Mouse (Mus musculus) heart, postnatal 0 days (tissue): Measurements from ENCODE around the gene Igfbp7. TPM values are rescaled to one million over a fixed set of nuclear protein-coding genes. Genes with fewer than 3 reads are reported as not detected.

Experiments
- ATAC-seq: fragments of 200-750 bp; cut with Nextera tagmentation; 2 replicates; pipeline ENCODE4 v1.8.0; 2017; ENCODE audit warnings: low read depth, moderate number of reproducible peaks, moderate library complexity; ENCODE audit not compliant: insufficient read depth
- DNase-seq: peaks from one replicate; pipeline ENCODE4 v3.0.0-alpha.2; 2016; ENCODE audit warnings: low spot score
- H3K27ac ChIP-seq: fragments of 300-500 bp; sonication (generic); 2 replicates; pipeline ENCODE4 v1.5.1; 2014; ENCODE audit warnings: low read depth, mild to moderate bottlenecking
- H3K27me3 ChIP-seq: fragments of 300-500 bp; sonication (generic); 2 replicates; pipeline ENCODE4 v1.6.1; 2014; ENCODE audit warnings: low read length, mixed read lengths; ENCODE audit not compliant: control insufficient read depth, insufficient read depth
- H3K36me3 ChIP-seq: fragments of 300-500 bp; sonication (generic); replicated peaks from 2 replicates; pipeline ENCODE4 v1.6.1; 2014; ENCODE audit warnings: low read length, mixed read lengths; ENCODE audit not compliant: control insufficient read depth, insufficient read depth
- H3K4me1 ChIP-seq: fragments of 300-500 bp; sonication (generic); 2 replicates; pipeline ENCODE4 v1.6.1; 2014; ENCODE audit warnings: antibody characterized with exemption; ENCODE audit not compliant: control insufficient read depth, insufficient read depth
- H3K4me2 ChIP-seq: fragments of 300-500 bp; sonication (generic); 2 replicates; pipeline ENCODE4 v1.6.1; 2014; ENCODE audit warnings: low read depth, mild to moderate bottlenecking, low read length, moderate library complexity
- H3K4me3 ChIP-seq: fragments of 300-500 bp; sonication (generic); 2 replicates; pipeline ENCODE4 v1.5.1; 2014; ENCODE audit warnings: low read depth, low read length
- H3K9ac ChIP-seq: fragments of 300-500 bp; sonication (generic); replicated peaks from 2 replicates; pipeline ENCODE4 v1.6.1; 2014; ENCODE audit warnings: low read depth, low read length, mixed read lengths
- H3K9me3 ChIP-seq: fragments of 300-500 bp; sonication (generic); replicated peaks from 2 replicates; pipeline ENCODE4 v1.6.1; 2016; ENCODE audit warnings: low read length; ENCODE audit not compliant: control insufficient read depth
- CTCF ChIP-seq: IDR thresholded peaks from 2 replicates; pipeline ENCODE4 v1.5.1; 2016; ENCODE audit warnings: antibody characterized with exemption, control low read depth, low read depth
- EP300 ChIP-seq: IDR thresholded peaks from 2 replicates; pipeline ENCODE4 v1.6.1; 2016; ENCODE audit warnings: antibody characterized with exemption, low read depth
- WGBS: fragments of 180-500 bp; shearing (Covaris S2); extraction: QIAGEN DNeasy Blood & Tissue Kit; methylation state at CpG from one replicate; pipeline ENCODE4 v1.1.7; 2014; 5-methylcytosine and 5-hydroxymethylcytosine counted together
- polyA plus RNA-seq: library from polyadenylated mRNA; unstranded; fragments of >200 nt; fragmentation: Nextera tagmentation; extraction: Ambion mirVana; gene quantifications from 2 replicates; pipeline ENCODE4 v1.2.1, GENCODE M21; 2015
- total RNA-seq: library from RNA; depleted of rRNA; stranded (reverse); fragments of >200 nt; gene quantifications from 2 replicates; pipeline ENCODE4 v1.2.3, GENCODE M21; 2014; ENCODE audit warnings: low replicate concordance

Gene Igfbp7
- total and polyA plus RNA-seq, 2 experiments from 2014 or later: 151 to 218 TPM

DNA sequence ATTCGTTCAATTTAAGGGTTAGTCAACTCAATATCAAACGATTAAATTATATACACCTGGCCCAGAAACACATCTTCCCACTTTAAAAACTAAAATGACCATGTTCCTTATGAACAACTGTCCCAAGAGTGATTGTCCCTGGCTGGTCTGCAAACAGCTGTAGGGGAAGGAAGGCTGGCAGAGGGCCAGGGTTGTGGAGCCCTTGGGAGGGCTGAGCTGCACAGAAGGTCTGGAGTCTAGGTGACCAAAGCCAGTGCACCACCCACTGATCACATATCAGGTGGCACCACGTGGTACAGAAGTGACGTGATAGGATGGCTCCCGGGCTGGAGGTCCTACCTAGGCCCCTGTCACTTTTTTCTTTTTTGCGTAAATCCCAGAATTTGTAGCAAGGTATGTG is 8.2 kb upstream of the Igfbp7 start:
- Histone ChIP-seq H3K4me1 (no peaks in the 10 kb centered on the region), H3K4me2 (no peak overlapping the region), H3K27ac (no peak overlapping the region), H3K36me3 (no peaks in the 10 kb centered on the region), H3K4me3 (no peak overlapping the region), H3K9ac (no peak overlapping the region), H3K27me3 (no peaks in the 10 kb centered on the region), H3K9me3 (no peaks in the 10 kb centered on the region)
- DNase-seq: peak; percentile 1
- TF ChIP-seq CTCF (no peak), EP300 (no peak)
- WGBS: 74% methylated on average over 6 of the region's 6 CpGs
- no peak for ATAC-seq

GRCm38 (mm10) chr5:77408530-77408929 is 689 bp upstream of the Igfbp7 start:
- H3K27ac ChIP-seq: no peak overlapping the region
- 91% methylated on average over 6 of the region's 6 CpGs for WGBS
- no peak overlapping the region for H3K4me3 ChIP-seq
- H3K36me3 ChIP-seq: no peaks in the 10 kb centered on the region
- no peak overlapping the region for H3K4me2 ChIP-seq
- H3K4me1 ChIP-seq: 0 out of 2 replicates have a peak, but pooled peaks cover 7% of the 10 kb centered on the region
- ATAC-seq (no peak), DNase-seq (no peak)
- no peak overlapping the region for H3K9ac ChIP-seq
- no peaks in the 10 kb centered on the region for H3K9me3 ChIP-seq
- H3K27me3 ChIP-seq: peaks cover 19% of the 10 kb centered on the region; the same call in 1 of the 2 replicates
- TF ChIP-seq CTCF: no peak
- TF ChIP-seq EP300: no peak

- ATAC-seq (no peak), DNase-seq (peak; percentile 46)
- 0 out of 2 replicates have a peak overlapping the region, but pooled peaks have one; percentile 70 for H3K9ac ChIP-seq
- H3K36me3 ChIP-seq: no peaks in the 10 kb centered on the region
- peaks cover 19% of the 10 kb centered on the region; the same call in 1 of the 2 replicates for H3K27me3 ChIP-seq
- WGBS: 43% methylated on average over 5 of the region's 5 CpGs
- H3K4me1 ChIP-seq: 0 out of 2 replicates have a peak, but pooled peaks cover 7% of the 10 kb centered on the region
- peak overlapping the region; percentile 87 for H3K4me2 ChIP-seq
- TF ChIP-seq CTCF: no peak
- TF ChIP-seq EP300: no peak
- peak overlapping the region; percentile 67 for H3K4me3 ChIP-seq
- no peaks in the 10 kb centered on the region for H3K9me3 ChIP-seq
- peak overlapping the region; percentile 89 for H3K27ac ChIP-seq
Observed at GRCm38 (mm10) chr5:77406371-77406871, 1.4 kb downstream of the Igfbp7 start.

GRCm38 (mm10) chr5:77405455-77406057 is 2.3 kb downstream of the Igfbp7 start:
- H3K9me3 ChIP-seq: no peaks in the 10 kb centered on the region
- H3K9ac ChIP-seq: no peak overlapping the region
- DNase-seq: no peak
- H3K27ac ChIP-seq: no peak overlapping the region
- WGBS: 42% methylated on average over 5 of the region's 5 CpGs
- peak overlapping the region; percentile 12 for H3K4me3 ChIP-seq
- 0 out of 2 replicates have a peak, but pooled peaks cover 7% of the 10 kb centered on the region for H3K4me1 ChIP-seq
- H3K27me3 ChIP-seq: peaks cover 19% of the 10 kb centered on the region; the same call in 1 of the 2 replicates
- no peaks in the 10 kb centered on the region for H3K36me3 ChIP-seq
- peak overlapping the region; percentile 10 for H3K4me2 ChIP-seq
- TF ChIP-seq CTCF: no peak
- TF ChIP-seq EP300: no peak
- no peak for ATAC-seq

GRCm38 (mm10) chr5:77404941-77405340 is 2.9 kb downstream of the Igfbp7 start:
- Histone ChIP-seq H3K36me3 (no peaks in the 10 kb centered on the region), H3K27ac (no peak overlapping the region), H3K4me2 (peak overlapping the region; percentile 10), H3K27me3 (peaks cover 19% of the 10 kb centered on the region; the same call in 1 of the 2 replicates), H3K4me1 (0 out of 2 replicates have a peak, but pooled peaks cover 7% of the 10 kb centered on the region), H3K9me3 (no peaks in the 10 kb centered on the region), H3K4me3 (0 out of 2 replicates have a peak overlapping the region, but pooled peaks have one; percentile 12), H3K9ac (no peak overlapping the region)
- 71% methylated on average over 10 of the region's 10 CpGs for WGBS
- no peak for DNase-seq
- no peak for TF ChIP-seq EP300
- no peak for TF ChIP-seq CTCF
- no peak for ATAC-seq
